Mouse (Mus musculus) ovary, postnatal 10 days (tissue): ENCODE results near the gene Pde11a.
"Not testable (repeated sequence)": the region's sequence is repeated elsewhere in the genome, so short reads cannot be mapped to it uniquely, and the experiment has no call there.

ENCODE experiments used
- DNase-seq: peaks from one replicate; pipeline ENCODE4 v3.0.0; 2022; ENCODE audit warnings: low spot score

The Pde11a gene

DNA sequence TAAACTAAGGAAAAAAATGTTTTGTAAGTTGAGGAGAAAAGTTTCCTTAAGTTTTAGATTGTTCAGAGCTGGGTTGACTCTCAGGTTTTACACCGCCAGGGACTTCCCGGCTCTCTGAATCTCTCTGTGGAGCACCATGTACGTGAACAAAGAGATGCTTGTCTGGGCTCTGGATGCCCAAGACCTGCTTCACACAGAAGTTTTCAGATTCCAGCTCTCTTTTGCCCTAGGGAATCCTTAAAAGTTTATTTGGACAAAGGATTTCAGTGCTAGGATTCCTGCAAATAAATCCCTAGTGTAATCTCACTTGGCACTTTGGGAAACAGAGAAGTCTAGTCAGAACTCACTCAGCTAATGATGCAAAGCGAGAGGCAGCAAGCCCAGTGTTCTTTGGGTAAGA, 348.9 kb downstream of the Pde11a start:
- DNase-seq, result no peak

DNA sequence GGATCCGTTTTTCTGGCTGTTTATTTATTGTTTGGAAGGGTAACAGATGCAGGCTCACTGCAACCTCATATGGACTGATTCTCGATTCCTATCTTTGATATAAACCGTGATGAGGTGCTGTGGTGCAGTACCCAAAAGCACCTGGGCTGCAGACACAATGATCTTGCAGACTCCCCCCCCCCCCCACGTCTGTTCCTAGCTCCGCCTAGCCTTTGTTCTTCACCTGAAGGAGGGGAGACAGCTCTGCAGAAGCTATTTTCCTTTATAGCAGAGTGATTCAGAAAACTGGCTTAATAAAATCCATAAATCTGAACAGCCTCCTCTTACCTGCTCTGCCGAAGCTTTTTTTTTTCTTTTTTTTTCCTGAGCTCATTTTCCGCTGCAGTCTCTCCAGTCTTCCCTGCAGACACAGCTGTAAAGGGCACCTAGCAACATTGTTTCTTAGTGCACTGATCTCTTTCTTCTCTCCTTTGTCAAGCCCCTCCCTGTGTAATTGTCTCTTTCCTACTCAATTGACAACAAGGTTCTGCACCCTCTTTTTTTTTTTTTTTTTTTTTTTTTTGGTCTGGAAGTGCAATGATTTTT, 349.7 kb downstream of the Pde11a start:
- no peak for DNase-seq

DNA sequence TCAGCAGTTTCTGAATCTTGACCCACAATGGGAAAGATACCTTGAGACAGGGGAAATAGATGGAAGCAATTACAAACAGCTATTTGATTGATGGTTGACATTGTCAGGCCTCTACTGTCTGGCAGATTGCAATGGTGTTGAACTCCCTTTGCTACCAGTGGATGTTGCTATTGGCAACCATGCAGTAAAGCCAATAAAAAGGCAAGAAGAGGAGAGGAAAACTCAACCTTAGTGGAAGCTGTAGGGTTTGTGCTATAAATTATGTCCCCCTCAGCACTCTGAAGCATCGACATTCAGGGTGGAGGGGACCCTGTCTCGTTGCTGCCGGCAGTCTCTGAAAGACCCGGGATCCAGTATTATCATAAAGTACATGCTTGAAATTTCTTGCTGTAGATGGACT, 350.2 kb downstream of the Pde11a start:
- no peak for DNase-seq

DNA sequence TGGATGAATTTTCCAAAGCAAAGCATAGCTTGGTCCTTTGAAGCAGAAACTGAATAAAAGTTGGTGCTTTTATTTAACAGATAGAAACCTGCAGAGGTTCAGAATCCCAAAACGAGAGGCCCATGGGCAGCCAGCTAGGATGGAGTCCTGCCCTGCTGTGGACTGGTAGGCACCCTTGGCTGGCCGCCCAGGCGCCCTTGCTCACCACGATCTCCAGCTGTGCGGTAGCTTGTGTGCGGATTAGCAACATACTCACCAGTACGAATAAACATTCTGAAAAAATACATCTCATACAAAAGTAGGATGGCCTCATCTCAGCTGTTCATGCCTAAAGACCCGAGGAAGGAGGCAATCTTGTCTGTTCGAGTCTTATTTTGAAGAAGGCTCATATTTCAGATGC, 350.8 kb downstream of the Pde11a start:
- DNase-seq, result no peak

DNA sequence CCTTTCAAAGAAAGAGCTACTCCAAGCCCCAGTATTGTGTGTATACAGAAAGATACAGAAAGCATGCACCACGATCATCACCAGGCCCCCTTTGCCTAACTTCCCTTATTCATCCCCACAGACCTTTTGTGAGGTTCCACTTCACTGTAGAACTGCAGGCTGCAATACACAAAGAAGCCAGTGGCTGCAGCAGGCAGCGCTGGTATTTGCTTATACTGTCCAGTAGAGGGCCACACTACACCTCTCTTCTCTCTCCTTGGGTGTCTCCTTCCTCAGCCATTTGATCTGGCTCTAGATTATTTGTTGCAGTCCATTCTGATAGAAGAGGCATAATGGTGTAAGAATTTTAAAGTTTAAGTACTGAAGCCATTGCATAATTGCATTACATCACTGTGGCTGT, 353.4 kb downstream of the Pde11a start:
- no peak for DNase-seq

DNA sequence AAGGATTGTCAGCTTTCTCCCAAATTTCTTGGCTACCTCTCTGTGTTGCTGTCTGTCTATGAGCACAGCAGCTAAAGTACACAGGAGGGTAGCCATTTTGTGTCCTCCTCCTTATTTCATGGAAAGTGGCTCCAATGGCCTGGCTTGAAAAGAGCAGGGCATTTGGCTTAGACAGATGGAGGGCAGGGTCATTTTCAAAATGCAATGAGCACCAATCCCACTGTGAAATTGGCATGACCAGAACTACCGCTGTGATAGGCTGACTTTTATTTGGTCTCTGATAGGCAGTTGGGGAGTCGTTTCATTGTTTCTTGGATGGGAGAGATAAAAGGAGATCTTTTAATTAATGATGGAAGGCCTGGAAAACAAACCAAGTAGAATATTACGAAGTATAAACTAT, 354.7 kb downstream of the Pde11a start:
- no peak for DNase-seq

DNA sequence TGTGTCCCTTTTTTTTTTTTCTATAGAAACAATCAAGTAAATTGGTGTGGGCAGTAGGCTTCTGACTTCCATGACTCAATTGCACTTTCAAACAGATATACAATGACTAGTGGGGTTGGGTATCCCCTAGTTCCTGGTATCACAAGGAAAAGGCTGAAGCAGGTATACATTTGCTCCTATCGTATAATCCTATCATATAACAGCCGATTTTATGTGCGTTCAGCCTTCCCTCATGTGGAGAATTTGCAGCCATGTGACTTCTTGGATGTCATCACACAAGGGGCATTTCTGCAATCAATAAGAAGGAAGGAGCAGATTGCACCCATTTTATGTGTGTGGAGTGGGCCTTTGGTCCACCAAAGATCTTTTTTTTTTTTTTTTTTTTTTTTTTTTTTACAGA, 355.5 kb downstream of the Pde11a start:
- DNase-seq, result no peak

DNA sequence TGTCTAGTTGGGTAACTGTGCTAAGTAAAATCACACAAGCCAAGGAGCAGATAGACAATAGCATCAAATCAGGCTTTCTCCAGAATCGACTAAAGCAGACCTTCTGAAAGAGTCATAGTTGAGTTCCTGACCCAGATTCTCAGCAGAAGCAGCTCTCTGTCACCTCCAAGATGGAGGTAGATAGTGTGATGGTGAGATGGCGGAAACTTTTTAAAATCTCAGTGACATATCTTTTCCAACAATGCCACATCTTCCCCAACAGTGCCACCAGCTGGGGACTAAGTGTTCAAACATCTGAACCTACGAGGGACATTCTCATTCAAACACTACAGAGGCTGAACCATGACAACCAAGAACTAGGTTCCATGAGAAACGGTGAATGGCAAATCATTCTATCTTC, 355.9 kb downstream of the Pde11a start:
- DNase-seq, result no peak

DNA sequence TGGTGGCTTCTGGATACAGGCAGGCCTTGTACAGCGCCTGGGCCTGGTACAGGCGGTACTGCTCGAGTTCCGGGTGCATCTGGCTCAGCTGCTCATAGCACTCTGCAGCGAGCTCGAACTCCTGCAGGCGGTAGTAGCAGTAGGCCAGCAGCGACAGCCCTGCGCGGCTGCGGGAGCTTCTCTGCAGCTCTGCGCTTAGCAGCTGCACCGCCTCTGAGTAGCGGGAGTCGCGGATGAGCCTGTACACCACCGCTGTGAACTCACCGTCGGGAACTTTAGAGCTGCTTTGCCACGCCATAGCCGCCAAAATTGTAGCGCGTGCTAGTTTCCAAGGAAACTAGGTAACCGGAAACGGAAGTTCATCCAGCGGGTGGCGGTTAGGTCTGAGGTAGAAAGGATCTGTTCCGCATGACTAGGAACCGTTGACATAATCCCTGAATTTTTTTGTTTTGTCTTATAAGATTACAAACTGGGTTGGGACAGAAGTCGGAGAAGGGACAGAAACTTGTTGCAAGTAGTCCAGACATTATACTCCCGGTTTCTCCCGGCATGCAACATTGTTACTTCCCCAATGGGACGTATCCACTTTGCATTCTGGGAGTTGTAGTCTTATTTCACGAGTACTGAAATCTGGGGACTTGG, 357.0 kb downstream of the Pde11a start, which contains the start of gene Ttc30a1:
Gene Ttc30a1 (minus strand): TSS at position 528 of the 642 bp plus-strand sequence.
- DNase-seq, result peak; percentile 49

DNA sequence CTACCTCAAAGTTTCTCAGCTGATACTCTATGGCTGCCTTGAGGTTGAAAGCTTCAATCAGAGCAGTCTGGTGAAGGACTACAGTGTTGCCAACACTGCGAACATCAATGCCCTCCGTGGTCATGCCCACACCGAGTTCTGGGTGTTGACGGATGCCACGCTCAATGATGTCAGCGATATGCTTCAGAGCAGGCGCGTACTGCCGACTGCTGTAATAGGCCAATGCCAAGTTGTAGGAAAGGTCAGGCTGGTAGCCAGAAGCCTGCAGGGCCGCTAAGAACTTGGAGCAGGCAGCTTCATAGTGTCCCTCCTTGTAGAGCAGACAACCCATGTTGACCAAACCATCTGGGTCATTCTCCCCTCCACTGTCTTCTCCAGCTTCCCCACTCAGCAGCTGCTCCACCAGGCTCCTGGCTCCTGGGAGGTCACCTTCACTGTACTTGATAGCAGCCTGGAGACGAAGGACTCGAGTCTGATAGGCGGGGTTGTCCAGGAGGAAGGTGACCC, 357.6 kb downstream of the Pde11a start:
- not testable (repeated sequence) for DNase-seq

DNA sequence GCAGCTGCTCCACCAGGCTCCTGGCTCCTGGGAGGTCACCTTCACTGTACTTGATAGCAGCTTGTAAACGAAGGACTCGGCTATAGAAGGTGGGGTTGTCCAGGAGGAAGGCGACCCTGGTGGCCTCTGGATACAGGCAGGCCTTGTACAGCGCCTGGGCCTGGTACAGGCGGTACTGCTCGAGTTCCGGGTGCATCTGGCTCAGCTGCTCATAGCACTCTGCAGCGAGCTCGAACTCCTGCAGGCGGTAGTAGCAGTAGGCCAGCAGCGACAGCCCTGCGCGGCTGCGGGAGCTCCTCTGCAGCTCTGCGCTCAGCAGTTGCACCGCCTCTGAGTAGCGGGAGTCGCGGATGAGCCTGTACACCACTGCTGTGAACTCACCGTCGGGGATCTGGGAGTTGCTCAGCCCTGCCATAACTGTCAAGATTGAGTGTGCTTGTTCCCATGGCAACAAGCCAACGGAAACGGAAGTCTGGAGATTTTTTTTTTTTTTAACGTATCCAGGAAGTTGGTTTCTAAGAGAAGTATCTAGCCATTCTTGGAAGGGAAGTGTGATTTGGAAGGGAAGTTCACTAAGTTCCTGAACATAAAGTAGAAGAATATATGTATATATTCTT, 360.7 kb downstream of the Pde11a start, which contains the start of gene Ttc30a2:
Gene Ttc30a2 (minus strand): TSS at position 419 of the 617 bp plus-strand sequence.
- DNase-seq, result not testable (repeated sequence)

DNA sequence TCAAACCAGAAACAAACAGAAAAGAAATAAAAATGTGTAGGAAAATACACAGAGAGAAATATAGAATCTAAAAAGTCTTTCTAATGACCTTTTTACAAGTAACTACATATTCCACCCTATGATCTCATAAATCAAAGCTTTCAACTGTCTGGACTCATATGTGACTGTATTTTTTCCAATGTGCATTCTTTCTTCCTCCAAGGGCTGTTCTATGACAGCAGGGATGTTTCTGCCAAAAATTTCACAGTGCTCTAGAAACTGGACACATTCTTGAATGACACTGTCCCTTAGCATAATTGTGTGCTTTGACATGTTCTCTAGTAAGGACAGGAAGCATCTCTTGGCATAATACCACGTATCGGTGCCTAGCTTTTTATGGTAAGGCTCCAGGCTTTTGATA, 362.5 kb downstream of the Pde11a start:
- not testable (repeated sequence) for DNase-seq

DNA sequence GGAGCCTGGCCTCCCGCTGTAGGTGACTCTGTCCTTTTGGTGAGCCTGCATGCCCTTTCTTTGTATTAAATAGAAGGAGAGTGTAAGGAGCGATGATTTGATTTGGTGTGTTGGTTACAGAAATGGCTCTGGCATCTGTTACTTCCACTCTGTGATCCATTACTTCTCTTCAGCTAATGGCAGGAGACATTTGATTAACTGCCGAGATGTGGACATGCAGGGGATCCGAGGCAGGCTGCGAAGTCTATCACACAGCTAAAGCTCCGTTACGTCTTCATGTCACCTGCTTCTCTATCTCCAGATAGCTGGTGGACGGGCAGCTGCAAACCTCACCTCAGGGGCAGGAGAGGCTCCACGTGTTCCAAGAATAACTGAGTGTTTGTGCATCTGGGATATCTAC, 364.4 kb downstream of the Pde11a start:
- no peak for DNase-seq

DNA sequence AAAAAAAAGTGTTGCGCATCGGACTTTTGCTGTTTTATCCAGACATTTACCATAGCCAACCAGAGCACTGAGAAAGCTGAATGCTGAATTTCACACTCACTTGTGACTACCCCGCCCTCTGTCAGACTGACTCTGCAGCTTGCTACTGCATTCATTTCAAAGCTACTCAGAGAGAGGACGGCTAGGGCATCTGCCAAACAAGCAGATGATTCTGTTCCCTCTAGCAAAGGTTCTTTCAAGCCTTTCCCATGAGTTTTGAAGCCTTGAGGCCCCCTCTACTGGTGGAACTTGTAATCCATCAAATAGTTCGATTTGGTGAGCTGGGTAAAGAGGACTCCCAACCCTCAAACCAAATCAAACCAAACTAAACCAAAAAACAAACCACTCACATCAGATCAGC, 373.6 kb downstream of the Pde11a start:
- no peak for DNase-seq

DNA sequence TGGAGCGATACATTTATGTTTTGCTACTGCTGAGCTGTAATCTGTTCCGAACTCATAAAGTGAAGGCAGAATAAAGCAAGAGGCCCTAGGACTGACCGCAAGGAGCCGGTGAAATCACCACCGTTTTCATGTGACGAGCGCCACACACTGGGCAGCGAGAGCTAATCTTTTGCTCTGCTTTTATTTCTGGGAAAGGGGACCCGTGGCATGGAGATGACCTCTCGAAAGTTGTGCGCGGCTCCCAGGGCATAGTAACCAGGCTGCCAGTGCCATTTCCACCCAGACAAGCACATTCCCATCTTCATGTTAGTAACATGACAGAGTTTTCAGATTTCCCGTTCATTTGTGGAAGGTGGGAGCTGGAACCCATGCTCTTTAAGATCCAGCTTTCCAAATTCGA, 374.1 kb downstream of the Pde11a start:
- no peak for DNase-seq

DNA sequence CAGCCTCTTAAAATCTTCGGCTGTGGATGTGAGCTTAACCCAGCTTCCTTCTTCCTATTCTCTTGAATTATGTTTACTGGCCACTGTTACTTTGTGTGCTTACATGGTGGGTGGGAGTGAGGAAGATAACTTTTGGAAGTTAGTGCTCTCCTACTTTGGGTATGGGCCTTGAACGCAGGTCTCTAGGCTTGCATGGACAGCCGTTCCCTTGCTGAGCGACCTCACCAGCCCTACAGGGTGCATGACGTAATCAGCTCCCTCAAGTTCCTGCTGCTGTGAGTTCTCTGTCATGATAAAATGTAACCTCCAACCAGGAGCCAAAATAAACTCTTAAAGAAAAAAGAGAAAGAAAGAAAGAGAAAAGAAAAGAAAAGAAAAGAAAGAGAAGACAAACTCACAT, 374.5 kb downstream of the Pde11a start:
- no peak for DNase-seq

DNA sequence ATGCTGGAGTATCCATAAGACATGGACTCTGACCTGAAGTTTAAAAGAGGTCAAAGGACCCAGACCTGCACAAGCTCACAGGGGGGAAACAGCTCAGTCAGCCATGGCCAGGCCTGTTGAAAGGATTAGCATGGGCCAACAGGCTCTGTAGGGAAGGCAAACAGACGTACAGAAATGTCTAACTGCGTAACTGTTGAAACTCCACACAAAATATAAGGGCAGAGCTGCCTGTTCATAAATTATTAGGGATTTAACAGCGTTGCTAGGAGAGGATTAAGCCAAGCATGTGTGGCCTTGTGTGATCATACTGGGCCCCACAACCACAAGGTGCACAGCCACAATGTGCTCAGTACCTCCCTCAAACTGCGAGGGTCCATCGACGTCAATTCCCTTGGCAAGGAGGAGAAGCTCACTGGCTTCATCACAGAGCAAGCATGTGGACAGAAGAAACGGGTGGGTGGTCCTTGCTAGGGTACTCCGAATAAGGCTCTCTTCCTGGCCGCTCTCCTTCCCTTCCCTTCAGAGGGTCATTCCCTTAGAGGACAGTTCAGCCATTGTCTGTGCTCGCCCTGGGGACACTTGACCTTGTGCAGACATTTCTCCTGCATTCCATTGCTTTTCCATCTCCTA, 375.2 kb downstream of the Pde11a start:
- DNase-seq, result no peak

DNA sequence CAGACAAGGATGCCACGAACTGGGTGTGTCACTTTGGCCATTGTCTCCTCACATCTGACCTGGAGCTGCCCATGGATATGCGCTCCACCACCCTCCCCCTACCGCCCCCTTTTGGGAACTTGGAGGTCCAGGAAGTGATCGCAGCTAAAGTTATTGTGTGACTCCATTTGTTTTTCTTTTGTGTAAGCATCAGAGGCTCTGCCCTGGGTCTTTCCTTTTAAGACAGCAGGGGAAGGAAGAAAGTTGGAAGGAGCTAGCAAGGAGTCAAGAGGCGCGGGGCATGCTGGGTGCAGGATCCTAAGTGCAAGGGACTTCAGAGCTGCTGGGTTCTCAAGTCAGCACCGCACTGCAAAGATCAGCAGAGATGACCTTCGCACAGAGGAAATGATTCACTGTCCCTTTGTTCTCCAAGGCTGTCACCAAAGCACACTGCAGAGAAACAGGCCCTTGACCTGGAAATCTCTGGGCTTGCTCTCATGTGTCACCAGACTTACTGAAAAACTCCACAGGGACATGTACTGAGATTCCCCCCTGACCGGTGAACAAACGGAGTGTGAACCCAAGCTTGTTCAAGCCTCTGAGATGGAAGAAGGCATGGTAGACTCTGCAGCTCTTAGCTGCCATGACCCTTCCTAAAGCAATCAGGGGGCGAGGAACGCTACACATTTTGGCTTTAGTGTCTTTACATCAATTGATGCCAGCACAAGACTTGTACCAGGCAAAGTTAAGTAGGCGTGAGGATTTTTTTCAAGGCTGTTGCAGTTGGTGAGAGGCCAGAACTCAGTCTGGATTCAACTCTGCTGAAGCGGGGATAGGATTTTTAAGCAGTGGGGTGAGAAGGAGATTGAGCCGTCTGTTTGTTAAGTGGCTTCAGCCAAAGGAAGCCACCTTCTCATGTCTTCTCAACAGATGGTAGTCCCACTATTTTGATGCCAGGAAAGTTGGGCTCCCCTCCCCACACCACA, 377.9 kb downstream of the Pde11a start:
- no peak for DNase-seq

DNA sequence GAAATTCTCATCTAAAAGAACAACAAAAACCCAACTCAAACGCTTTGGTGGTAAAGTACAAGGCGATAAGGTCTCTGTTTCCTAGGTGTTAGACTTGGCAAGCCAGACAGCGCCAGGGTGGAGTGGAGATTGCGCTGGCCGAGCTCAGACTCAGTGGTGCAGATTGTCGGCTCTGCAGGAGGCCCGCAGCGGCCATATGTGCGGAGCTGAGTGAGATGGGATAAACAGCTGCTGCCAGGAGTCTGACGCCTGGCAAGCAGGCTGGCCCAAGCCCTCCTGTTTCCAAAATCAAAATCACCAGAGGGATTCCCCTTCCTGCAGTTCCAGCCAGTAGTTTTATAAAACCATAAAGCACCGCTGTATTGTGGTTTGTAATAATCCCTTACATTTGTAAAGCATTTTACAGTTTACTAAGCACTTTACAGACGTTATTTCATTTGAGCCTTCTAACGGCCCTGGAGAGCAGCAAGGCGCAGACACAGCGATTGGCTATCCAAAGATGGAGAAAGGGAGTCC, 378.7 kb downstream of the Pde11a start:
- no peak for DNase-seq

DNA sequence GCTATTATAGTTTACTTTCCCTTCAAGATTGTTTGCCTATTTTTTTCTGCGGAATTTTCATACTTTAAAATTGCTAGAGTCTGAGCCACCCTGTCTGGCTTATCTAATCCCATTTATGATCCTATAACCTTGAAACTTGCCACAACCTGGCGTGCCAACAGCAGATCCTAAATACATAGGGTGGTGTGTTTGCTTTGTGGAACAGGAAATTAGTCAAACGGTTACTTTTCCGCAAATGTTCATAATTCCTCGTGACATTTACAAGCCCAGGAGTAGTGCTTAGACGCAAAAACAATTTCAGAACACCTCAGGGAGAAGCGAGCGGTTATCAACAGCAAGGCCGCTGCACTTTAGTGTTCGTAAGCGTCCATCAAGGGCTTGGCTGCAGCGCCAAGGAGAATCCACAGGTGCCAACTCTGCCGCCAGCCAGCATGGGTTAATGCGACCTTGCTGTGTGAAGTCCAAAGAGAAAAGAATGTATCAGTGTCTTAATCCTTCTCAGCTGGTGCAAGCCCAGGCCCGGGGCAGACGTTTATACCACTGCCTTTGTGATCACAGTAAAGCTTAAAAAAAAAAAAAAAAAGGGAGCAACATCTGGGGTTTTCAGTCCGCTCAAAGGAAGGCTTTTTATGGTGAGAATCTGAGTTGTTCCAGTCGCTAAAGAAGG, 379.3 kb downstream of the Pde11a start:
- DNase-seq, result no peak

DNA sequence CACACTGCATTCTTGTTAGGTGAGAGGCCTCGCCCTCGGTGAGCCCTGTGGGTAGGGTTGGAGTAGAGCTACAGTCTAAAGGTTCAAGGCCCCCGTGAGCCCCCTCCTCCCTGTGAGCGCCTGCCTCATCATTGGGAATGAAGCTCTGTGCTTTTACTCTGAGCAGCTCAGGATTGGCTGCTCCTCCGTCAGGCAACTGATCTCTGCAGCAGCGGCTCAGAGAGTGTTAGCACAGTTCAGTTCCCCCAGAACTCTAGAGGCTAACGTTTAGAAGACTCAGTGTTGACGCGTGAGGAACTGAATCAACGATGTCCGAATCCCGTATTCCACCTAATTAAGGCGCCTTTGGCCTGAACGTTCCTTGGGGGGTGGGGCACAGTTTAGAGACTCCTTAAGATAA, 382.9 kb downstream of the Pde11a start:
- no peak for DNase-seq
